Mouse (Mus musculus) 3134 (cell line): Measurements from ENCODE around the gene Npb.
"Not testable (repeated sequence)": the region's sequence is repeated elsewhere in the genome, so short reads cannot be mapped to it uniquely, and the experiment has no call there.

Experiments used
- DNase-seq: peaks from one replicate; pipeline ENCODE4 v3.0.0-alpha.2; 2011; ENCODE audit warnings: low spot score; ENCODE audit not compliant: insufficient read length; ENCODE audit errors: extremely low read depth

Gene Npb

DNA sequence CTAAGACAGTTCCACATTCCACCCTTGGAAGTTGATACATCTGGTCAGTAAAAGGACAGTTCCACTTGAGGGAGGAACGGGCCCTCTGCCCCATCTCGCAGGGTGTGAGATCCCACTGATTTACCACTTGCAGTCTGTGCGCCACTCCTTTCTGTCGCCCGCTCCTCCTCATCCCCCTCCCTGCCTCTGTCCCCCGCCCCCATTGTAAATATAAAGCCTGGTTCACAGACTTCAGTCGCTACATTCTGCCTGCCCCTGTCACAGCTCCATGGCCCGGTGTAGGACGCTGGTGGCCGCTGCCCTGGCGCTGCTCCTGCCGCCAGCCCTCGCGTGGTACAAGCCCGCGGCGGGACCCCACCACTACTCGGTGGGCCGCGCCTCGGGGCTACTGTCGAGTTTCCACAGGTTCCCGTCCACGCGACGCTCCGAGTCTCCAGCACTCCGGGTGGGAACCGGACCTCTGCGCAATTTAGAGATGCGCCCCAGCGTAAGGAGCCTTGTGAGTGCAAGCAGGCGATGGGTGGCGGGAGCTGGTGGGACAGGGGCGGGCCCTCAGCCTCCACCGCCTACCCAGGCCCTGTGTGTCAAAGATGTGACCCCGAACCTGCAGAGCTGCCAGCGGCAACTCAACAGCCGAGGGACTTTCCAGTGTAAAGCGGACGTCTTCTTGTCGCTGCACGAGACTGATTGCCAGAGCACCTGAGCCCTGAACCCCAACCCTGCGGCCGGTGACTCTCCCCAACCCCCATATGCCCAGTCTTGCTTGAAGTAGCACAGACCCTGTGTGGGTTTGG, at the start of gene Npb:
TSS of gene Npb (plus strand) at position 237 of the 794 bp plus-strand sequence.
- no peak for DNase-seq

DNA sequence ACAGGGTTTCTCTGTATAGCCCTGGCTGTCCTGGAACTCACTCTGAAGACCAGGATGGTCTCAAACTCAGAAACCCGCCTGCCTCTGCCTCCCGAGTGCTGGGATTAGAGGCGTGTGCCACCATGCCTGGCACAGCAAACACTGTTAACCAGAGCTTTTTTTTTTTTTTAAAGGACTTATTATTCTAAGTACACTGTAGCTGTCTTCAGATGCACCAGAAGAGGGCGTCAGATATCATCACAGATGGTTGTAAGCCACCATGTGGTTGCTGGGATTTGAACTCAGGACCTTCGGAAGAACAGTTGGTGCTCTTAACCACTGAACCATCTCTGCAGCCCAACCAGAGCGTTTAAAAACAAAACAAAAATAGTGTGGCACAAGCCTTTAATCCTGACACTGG, 49.4 kb upstream of the Npb start:
- not testable (repeated sequence) for DNase-seq

DNA sequence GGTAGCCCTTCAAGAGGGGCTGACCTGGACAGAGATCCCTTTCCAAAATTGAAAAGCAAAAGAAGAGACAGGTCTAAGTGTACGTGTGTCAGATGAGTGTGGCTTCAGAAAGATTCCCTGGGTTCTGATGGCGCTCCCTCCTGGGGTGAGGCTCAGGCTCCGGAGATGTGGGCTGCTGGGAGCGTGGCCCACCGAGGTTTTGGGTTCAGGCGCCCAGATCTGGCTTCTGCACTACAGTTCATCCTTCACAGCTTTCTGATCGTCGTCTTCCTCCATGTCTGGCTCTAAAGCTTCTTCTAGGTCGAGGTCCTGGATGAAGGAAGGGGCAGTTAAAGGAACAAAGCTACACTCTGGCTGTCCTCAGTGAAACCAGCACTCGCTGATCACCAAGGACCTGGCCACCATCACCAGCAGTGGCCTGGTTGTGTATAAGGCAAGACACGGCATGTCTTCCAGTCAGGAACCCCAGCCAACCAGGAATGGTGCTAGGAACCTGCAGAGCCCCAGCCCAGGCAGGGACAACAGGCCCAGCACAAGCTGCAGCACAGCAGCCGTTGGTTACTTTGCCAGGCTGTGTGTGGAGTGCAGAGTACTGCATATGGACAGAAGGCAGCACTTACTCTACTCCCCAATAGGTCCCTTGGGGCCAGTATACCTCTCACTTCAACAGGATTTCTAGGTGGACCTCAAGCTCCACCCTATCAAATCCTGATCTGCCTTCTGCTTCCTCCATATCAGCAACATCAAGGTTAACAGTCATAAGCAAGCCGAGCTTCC, 47.1 kb upstream of the Npb start:
- no peak for DNase-seq

DNA sequence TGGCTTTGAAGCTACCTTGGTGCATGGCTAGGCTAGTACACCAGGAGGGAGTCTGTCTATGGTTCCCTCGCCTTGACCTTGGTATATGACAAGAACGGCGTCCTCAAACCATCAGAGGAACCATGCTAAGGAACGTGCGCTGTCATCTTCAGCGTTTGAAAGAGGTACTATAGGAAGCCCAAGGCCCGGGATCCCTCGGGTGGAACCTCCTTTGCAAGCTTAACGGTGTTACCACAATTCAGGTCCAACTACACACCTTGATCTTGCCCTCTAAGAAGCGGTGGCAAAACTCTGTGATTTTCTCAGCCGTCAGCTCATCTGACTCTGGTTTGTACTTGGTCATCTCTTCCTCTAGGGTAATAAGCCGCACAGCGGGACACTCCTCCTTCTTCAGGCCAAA, 45.3 kb upstream of the Npb start:
- no peak for DNase-seq

DNA sequence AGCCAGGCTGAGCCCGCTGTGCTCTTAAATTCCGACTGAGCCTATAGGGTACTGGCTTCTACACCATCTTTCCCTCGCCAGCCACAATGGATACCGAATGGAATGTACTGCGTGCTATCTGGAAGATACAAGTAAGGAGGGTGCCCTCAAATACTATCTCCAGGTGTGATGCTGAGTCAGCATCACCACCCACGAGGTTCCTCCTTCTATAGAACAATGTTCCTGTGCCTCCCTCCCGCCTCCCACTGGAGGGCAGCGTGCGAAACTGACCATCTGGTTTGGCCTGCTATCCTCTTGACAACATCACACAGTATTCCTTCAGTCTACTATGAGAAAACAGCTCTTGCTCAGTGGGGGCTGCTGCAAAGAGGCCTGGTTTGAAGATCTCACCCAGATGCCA, 43.2 kb upstream of the Npb start:
- no peak for DNase-seq

DNA sequence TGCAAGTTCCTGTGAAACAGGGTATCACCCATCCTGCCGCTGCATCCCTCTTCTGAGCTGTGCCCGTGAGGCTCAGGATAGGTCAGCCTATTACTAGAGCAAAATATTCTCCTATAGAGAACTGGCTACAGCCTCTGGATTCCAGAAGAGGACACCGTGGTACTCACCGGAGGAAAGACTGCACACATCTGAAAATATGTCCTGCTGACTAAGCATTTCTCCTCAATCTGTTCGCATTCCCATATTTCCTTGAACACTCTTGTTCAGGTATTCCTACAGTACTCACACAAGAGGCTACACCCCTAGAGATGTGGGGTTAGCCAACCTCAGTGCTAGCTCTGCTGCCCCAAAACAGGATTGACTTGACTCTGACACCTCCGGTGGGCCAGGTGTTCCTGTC, 40.0 kb upstream of the Npb start:
- DNase-seq = no peak

DNA sequence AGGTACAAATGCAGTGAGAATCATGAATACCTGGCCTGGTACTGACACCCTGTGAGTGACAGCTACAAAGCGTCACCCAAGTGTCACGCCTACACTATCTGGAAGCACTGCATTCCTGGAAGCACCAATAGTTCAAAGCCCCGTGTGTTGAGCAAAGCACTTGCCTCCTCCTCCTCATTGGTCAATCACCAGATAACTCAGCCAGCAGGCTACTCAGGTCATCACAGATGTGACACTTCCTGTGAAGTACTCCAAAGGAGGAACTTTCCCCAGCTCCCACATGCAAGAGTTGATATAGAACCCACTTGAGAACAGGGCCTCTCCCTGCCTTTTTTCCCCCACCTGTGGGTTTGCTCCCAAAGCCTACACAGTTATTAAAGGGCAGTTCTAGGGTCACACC, 37.2 kb upstream of the Npb start:
- DNase-seq = no peak

DNA sequence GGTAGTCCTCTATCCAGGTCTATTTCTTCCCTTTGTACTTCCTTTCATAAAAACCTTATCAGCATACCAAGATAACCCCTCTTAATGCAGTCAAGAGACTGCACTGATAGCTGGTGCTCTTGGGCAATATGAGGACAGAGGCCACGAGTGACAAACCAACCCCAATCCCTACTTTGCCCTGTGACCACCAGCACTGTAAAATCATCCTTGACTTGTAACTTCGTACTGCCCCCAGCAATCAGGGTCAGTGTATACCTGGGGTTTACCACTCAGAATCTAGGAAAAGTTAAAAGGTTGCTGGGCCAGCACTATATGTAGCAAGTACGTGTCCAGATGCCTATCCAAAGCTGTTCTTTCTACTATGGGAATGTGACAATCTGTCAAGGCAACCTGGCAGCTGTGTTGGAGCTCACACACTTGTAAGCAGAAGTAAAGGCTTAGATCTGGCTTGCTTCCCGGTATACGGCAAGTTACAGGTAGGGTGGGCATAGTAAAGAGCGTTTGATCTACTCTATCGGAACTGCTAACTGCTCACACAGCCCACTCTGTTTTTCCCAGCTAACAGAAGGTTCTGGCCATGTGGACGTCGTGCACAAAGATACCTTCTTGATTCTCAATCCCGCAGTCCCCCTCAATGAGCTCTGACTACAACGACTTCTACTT, 36.4 kb upstream of the Npb start:
- DNase-seq = no peak

DNA sequence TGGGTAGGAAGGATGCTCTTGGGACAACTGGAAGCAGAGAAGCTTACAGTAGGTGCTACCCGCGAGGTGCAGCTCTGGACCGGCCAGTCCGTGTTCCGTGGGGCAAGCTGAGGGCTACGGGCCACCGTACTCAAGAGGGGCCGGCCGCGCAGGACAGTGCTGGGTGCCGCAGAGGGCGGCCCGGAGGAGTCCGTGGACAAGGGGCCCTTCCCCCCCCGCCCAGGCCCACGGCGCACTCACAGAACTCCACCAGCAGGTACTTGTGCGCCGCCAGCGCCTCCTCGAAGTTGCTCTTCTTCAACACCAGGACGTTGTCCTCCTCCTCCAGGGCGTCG, 35.9 kb upstream of the Npb start:
- DNase-seq = no peak

DNA sequence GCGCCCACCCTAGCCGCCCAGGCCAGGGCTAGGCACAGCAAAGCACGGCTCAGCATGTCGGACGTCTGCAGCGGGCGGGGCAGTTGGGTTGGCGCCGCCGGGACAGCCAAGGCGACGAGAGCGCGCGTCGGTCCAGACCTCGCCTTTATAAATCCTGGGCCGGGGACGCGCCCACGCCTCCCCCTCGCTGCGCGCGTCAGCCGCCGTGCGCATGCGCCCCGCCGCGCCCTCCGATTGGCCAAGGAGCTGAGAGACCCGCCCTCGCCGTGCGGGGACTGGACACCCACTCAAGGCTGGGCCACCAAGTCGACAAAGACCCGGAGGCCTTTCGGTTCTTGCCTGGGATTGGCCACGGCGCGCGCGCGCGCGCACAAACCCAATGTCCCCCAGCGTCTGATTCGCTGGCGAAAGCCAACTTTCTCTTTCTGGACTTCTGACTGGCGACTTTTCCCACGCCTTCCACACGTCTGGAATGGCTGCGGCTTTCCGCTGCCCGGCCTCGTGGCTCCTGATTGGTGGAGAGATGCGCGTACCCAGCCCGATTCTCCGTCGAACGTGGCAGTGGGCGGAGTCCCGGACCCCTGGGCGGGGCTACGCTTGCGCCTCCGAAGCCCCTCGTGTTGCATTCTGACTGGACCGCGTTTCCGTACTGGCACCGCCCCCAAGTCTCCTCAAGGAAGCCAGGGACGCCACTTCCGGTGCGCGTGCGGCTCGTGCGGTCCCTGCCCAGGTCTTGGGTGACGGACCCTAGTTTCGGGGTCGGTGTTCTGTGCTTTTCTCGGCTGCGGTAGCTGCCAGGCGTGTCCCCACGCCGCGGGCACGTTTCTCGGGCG, 35.3 kb upstream of the Npb start, which contains the start of gene P4hb:
TSS of gene P4hb (minus strand) at position 502 of the 833 bp plus-strand sequence.
- peak; percentile 100 for DNase-seq

DNA sequence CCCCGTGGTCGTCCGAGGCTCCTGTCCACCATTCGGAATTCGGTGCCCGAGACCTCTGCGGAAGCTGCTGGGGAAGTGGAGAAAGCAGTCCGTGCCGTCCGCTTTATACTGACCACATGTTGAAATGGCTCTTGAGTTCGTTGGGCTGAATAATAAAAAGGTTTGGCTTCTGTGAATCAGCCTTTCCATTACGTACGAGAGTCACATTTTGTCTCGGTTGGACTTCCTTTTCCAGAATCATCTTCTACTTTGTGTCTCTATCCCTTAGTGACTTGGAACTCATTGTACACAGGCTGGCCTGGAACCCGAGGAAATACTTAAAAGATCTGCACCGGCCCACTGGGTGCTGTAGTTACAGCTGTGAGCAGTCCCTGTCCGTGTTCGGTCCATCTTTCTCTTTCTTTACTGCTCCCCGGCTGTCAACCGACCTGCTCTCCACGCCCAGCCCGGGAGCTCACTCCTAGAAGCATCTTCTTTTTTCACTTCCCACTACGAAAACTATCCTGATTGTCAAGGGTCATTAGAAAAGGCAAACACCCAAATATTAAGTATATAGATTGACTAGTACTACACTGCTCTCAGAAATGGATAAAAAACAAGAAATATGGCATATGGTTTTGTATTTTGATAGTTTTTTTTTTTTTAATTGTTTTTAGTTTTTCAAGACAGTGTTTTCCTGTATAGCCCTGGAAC, 34.5 kb upstream of the Npb start:
- no peak for DNase-seq

DNA sequence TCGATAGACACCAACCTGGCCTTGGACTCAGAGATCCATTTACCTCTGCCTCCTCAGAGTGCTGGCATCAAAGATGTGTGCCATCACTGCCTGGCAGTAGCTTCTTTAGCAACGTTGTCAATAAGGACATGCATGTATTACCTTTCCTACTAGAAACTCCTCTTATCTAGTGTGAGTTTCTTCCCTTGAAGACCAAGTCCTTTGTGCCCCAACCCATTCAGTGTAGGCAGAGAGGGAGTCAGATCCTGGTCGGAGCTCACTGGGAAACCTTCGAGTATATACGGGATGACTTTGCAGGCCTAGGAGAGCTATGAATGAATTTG, 34.0 kb upstream of the Npb start:
- no peak for DNase-seq

DNA sequence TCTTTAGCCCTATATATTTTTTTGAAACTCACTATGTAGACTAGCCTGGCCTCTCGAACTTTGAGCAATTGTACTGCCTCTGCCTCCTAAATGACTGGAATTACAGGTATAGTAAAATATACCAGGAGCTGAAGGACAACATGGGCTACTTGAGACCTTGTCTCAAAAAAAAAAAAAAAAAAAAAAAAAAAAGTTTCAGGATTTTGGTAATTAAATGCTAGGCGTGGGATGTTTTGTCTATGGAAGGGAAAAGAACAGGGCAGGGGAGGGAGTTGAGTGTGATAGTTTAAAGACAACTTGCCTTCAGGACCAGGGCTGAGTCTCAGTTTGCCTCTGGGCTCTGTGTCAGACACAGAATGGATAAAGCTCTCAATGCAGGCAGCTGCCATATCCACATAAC, 33.2 kb upstream of the Npb start:
- DNase-seq = no peak

DNA sequence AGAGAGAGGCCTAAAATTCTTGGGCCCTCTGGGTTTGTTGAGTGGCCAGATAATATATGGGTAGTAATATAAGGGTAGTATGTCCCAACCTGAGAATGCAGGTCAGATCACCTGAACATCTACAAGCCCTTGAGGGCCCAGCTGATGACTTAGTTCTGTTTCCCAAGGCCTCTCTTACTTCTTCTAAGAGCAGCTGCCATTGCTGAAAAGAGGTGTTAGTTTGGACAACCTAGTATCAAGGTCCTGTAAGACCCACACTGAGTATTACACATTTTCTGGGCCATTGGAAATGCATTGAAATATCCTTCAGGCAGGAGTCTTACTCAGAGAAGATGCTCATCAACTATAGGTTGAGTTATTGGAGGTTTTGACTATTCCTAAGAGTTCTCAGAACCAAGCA, 32.3 kb upstream of the Npb start:
- DNase-seq = no peak

DNA sequence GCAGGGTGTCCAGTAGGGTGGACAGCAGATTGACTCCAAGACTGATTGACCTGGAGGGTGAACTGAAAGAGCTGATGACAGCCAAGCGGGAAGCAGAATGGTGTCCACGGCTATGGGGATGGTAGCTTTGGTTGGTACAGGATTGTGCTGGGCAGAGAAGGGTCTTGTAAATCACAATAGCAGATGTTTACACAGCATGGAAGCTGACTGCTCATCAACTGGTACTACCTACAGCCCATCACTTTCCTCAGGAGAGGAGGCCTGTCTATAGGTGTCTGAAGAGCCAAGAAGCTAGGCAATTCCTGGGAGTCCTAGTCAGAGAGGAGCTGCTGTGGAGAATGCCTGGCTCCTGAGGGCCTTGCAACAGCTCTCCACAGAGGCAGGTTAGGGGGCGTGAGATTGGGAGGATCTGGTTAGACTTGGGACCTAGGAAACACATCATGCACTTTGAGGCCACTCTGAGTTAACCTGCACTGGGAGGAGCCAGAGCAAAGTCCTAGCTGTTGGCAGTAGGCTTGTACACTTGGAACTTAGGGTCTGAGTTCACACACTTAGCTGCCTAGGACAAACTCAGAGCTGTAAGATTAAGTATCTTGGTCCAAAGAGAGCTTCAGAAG, 31.8 kb upstream of the Npb start:
- no peak for DNase-seq

DNA sequence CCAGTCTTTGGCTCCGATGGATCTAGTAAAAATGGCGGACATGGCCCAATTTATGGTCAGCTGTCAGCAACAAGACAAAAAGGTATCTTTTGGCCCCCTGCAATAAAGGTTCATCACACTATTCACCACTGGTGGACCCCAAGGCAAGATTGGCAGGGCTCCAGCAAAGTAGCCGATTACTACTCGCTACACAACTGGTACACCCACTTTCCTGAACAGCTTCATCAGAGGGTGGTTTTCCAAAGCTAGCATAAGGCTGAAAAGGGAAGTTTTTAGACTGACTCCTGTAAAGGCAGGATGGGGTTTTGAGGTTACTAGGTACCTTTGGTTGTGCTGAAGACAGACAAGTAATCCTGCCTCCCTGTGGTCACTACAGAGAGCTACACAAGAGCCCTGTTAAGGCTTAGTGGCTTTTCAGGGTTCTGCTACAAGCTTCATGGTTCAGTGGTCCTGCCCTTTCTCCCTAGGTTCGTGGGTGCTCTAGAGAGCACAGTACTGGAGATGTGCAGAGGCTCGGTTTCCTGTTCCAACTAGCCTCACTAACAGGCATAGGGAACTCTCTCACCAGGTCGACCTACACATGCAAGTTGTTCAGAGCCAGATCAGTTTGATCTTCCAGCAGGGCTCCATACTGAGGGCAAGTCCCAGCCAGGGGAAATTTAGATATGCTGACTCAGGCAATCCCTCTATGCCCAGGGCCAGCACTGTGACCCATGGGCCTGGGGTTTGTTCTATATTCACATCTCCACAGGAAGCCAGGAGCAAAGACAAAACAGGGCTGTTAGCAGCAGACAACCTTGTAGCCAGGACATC, 30.9 kb upstream of the Npb start:
- no peak for DNase-seq

DNA sequence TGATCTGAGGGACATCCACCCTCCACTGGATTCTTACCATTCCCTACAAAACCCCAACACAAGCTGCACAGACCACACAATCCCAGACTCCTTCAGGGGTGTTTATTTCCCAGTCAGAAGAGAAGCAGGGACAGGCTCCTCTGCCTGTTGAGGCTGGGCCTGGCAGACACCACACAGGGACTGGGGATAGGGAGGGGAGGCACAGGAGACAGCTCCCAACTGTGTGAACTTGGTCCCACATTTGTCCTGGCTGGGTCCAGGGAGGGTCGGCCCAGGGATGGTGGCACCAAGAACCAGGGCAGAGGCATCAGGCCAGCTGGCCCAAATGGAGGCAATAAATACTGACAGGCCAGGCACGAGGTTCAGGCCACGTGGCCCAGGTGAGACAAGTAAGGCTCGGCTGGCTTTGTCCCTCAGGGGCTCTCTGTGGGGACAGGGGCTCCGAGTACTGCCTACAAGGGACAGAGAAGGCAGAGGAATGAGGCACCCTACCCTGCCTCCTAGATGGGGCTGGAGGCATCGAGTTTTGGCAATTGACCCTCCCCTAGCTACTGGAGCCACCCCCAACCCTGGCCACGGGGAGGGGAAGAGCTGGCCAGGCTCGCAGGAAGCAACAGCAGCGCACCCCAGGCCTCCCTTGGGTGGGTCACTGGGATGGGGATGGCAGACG, 30.1 kb upstream of the Npb start:
- no peak for DNase-seq

DNA sequence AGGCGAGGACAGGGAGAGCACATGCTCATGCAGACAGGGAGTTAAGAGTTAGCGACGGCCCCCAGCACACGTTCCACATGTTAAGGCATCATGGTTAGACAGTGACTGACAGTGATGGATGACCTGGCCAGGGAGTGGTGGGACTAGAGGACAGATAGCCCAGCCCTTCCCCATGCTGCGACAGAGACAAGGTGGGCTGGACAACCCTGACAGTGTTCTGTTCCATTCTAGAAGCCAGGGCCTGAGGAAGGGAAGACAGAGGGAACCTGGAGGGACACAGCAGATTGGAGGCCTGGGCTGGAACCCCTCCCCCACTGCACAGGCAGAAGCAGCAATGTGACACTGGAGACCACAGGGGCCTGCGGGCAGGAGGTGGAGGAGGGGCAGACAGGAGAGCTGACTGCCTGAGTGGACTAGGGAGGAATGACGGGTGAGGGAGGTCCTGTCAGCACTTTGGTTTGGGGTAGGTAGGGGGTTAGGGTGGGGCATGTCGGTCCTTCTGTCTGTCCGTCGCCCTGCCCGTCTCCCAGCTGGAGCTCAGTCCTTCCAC, 29.5 kb upstream of the Npb start:
- DNase-seq = no peak
